Comparison of ENCODE assay signal across 21 mouse cellular contexts in the genomic region with DNA sequence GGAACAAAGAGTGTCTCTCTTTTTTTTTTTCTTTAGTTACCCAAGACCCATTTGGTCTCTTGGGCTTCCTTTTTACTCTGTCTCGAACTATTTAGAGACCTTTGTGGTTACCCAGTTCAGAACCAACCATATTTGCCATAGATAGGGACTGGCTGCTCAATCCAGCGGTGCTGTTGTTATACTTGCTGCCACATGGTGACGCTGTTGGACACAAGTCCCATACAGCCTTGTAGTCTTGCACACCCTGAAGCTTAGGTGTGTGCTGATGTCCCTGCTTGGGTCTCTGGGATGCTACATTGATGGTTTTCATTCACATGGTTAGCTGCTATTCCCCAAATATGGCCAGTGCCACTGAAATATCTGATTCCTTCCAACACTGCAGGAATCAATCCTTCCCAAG. TPM values are rescaled to one million over a fixed set of nuclear protein-coding genes. Genes with fewer than 3 reads are reported as not detected.
DNase-seq lines count a peak whose midpoint lies in the region; ATAC-seq and TF ChIP-seq lines count a peak whose summit lies in the region.
"Had no signal": no experiment of that assay in that cellular context is flagged by ENCODE, and none has a peak within 500 bp of the region (broad histone marks: within the 10 kb centered on the region; RNA-seq: fewer than 3 reads in every experiment).

No protein-coding gene starts in this region.

- no peak for ATAC-seq in lung, postnatal 0 days
- ATAC-seq in stomach, postnatal 0 days (ENCODE audit: low FRiP score, low TSS enrichment), result no peak
- ATAC-seq: forebrain, embryonic 14.5 days; hindbrain, embryonic 16.5 days; midbrain, embryonic 16.5 days had no signal

- peaks cover 32% of the 10 kb centered on the region for H3K4me1 ChIP-seq in lung, postnatal 0 days (ENCODE audit: insufficient read depth, low read depth, low read length)
- H3K4me1 ChIP-seq in ES-Bruce4 (ENCODE audit: control insufficient read depth, insufficient read depth, low read length), result no peaks in the 10 kb centered on the region
- peaks cover 4% of the 10 kb centered on the region for H3K4me1 ChIP-seq in stomach, postnatal 0 days (replicated peaks; ENCODE audit: control insufficient read depth, insufficient read depth)

- H3K9ac ChIP-seq in lung, postnatal 0 days (replicated peaks; ENCODE audit: low read depth), result no peak overlapping the region
- no peak overlapping the region for H3K9ac ChIP-seq in ES-Bruce4 (ENCODE audit: low read depth, poor library complexity, severe bottlenecking)
- H3K9ac ChIP-seq in stomach, postnatal 0 days (ENCODE audit: low read length), result no peak overlapping the region
- H3K9ac ChIP-seq: heart, embryonic 15.5 days; limb, embryonic 12.5 days; stomach, embryonic 15.5 days had no signal

- no peak for DNase-seq in layer of hippocampus, adult 2 months (ENCODE audit: low spot score in 2 of 2)
- DNase-seq in layer of hippocampus, adult 9-11 months, result no peak
- DNase-seq in lung, postnatal 0 days (ENCODE audit: low spot score), result no peak
- DNase-seq in lung, postnatal 36 days, result no peak
- DNase-seq in stomach, postnatal 0 days (ENCODE audit: low spot score), result no peak
- no peak for DNase-seq in gastrocnemius, adult 18-20 months (ENCODE audit: low spot score)
- DNase-seq: adrenal gland, adult 2 months; cerebellum, adult 8-10 months; gastrocnemius, postnatal 36 days; heart, postnatal 4 days; kidney, adult 18-20 months; kidney, postnatal 25 days; lung, adult 18-20 months; thymus, adult 2 months had no signal

- 73% methylated on average over 3 of the region's 3 CpGs for WGBS in lung, postnatal 0 days
- WGBS in stomach, postnatal 0 days, result 84% methylated on average over 3 of the region's 3 CpGs

- H3K4me2 ChIP-seq in lung, postnatal 0 days (replicated peaks; ENCODE audit: low read depth, low read length), result no peak overlapping the region
- H3K4me2 ChIP-seq in stomach, postnatal 0 days (replicated peaks; ENCODE audit: low read depth), result no peak overlapping the region
- H3K4me2 ChIP-seq: heart, embryonic 15.5 days; limb, embryonic 12.5 days; stomach, embryonic 15.5 days had no signal

- peaks cover 19% of the 10 kb centered on the region; the same call in 1 of the 2 replicates for H3K36me3 ChIP-seq in lung, postnatal 0 days (ENCODE audit: insufficient read depth, low read length)
- H3K36me3 ChIP-seq in ES-Bruce4 (ENCODE audit: control insufficient read depth, insufficient read depth, low read length, poor library complexity, severe bottlenecking), result no peaks in the 10 kb centered on the region
- 0 out of 2 replicates have a peak, but pooled peaks cover 11% of the 10 kb centered on the region for H3K36me3 ChIP-seq in stomach, postnatal 0 days (ENCODE audit: control insufficient read depth, insufficient read depth, low read length)
- H3K36me3 ChIP-seq: limb, embryonic 12.5 days; stomach, embryonic 15.5 days had no signal

- no peak for TF ChIP-seq POLR2A in ES-Bruce4 (IDR thresholded peaks at IDR 0.05; ENCODE audit: insufficient read depth, low read length)

- no peak overlapping the region for H3K27ac ChIP-seq in layer of hippocampus, adult 2 months
- H3K27ac ChIP-seq in lung, postnatal 0 days (ENCODE audit: low read length), result no peak overlapping the region
- no peak overlapping the region for H3K27ac ChIP-seq in ES-Bruce4 (ENCODE audit: insufficient read depth, low read length)
- H3K27ac ChIP-seq in stomach, postnatal 0 days (replicated peaks), result no peak overlapping the region
- H3K27ac ChIP-seq: heart, embryonic 15.5 days; limb, embryonic 12.5 days; stomach, embryonic 15.5 days had no signal

- no peak overlapping the region for H3K4me3 ChIP-seq in layer of hippocampus, adult 2 months
- H3K4me3 ChIP-seq in lung, postnatal 0 days (ENCODE audit: low read depth, low read length), result no peak overlapping the region
- no peak overlapping the region for H3K4me3 ChIP-seq in ES-Bruce4 (ENCODE audit: low read depth, low read length)
- H3K4me3 ChIP-seq in stomach, postnatal 0 days (ENCODE audit: low read depth, low read length), result no peak overlapping the region
- H3K4me3 ChIP-seq: heart, embryonic 15.5 days; limb, embryonic 12.5 days; stomach, embryonic 15.5 days had no signal

- no peaks in the 10 kb centered on the region for H3K9me3 ChIP-seq in lung, postnatal 0 days (ENCODE audit: low read length)
- 0 out of 2 replicates have a peak, but pooled peaks cover 3% of the 10 kb centered on the region for H3K9me3 ChIP-seq in ES-Bruce4 (replicated peaks; ENCODE audit: control insufficient read depth, insufficient read depth, low read length, poor library complexity, severe bottlenecking)
- no peaks in the 10 kb centered on the region for H3K9me3 ChIP-seq in stomach, postnatal 0 days (ENCODE audit: control insufficient read depth, low read length)
- H3K9me3 ChIP-seq: heart, embryonic 15.5 days; limb, embryonic 12.5 days; stomach, embryonic 15.5 days had no signal

- no peaks in the 10 kb centered on the region for H3K27me3 ChIP-seq in lung, postnatal 0 days (replicated peaks; ENCODE audit: insufficient read depth, low read length)
- no peaks in the 10 kb centered on the region for H3K27me3 ChIP-seq in ES-Bruce4 (ENCODE audit: control insufficient read depth, insufficient read depth, low read length, poor library complexity, severe bottlenecking)
- H3K27me3 ChIP-seq in stomach, postnatal 0 days (ENCODE audit: control insufficient read depth, insufficient read depth, low read length), result no peaks in the 10 kb centered on the region
- H3K27me3 ChIP-seq: heart, embryonic 15.5 days; limb, embryonic 12.5 days; stomach, embryonic 15.5 days had no signal

- TF ChIP-seq EP300 in lung, postnatal 0 days (IDR thresholded peaks at IDR 0.05), result no peak
- TF ChIP-seq EP300 in ES-Bruce4 (IDR thresholded peaks at IDR 0.05; ENCODE audit: insufficient read depth, low read depth, low read length), result no peak
- no peak for TF ChIP-seq EP300 in stomach, postnatal 0 days (optimal IDR thresholded peaks at IDR 0.05)

- peak; percentile 38 for TF ChIP-seq CTCF in layer of hippocampus, adult 2 months (conservative IDR thresholded peaks at IDR 0.05)
- TF ChIP-seq CTCF in lung, postnatal 0 days (IDR thresholded peaks at IDR 0.05), result peak; percentile 47
- TF ChIP-seq CTCF in ES-Bruce4 (IDR thresholded peaks at IDR 0.05; ENCODE audit: low read depth, low read length), result peak; percentile 28
- peak; percentile 47 for TF ChIP-seq CTCF in stomach, postnatal 0 days (IDR thresholded peaks at IDR 0.05; ENCODE audit: low read depth)

RNA-seq across cellular contexts. Expression of gene Ptgs1, which starts 8.2 kb away (rescaled TPM):
- total RNA-seq in layer of hippocampus, adult 2 months (2021), result 10 to 100 TPM; 17.1 to 19.1 TPM
- 111 and 116 TPM in 2 replicates for polyA plus RNA-seq in lung, postnatal 0 days (2015; fragmentation: Nextera tagmentation; extraction: Ambion mirVana)
- 2.2 and 2.3 TPM in 2 replicates for polyA plus RNA-seq in ES-Bruce4 (2011; ENCODE audit: insufficient read depth, insufficient read length, low read depth, missing spikeins)
- polyA plus RNA-seq in stomach, postnatal 0 days (2015; fragmentation: Nextera tagmentation; extraction: Ambion mirVana), result 31.0 and 36.2 TPM in 2 replicates
- 1 to 10 TPM; 3.0 to 3.8 TPM for total RNA-seq in gastrocnemius, adult 18-20 months (2021)
